Mouse (Mus musculus) lung, embryonic 14.5 days (tissue): Measurements from ENCODE around the gene Kcnmb4. TPM values are rescaled to one million over a fixed set of nuclear protein-coding genes. Genes with fewer than 3 reads are reported as not detected.

Source experiments
- ATAC-seq: fragments of 200-750 bp; cut with Nextera tagmentation; 2 replicates; pipeline ENCODE4 v1.8.0; 2017; ENCODE audit warnings: mild to moderate bottlenecking, moderate TSS enrichment, moderate library complexity; ENCODE audit not compliant: insufficient read depth
- DNase-seq: peaks from one replicate; pipeline ENCODE4 v3.0.0-alpha.2; 2015
- H3K27ac ChIP-seq: fragments of 300-500 bp; sonication (generic); 2 replicates; pipeline ENCODE4 v1.5.1; 2014; ENCODE audit warnings: low read depth, mild to moderate bottlenecking, moderate library complexity
- H3K27me3 ChIP-seq: fragments of 300-500 bp; sonication (generic); 2 replicates; pipeline ENCODE4 v1.6.1; 2014; ENCODE audit warnings: low read length, control low read depth; ENCODE audit not compliant: insufficient read depth
- H3K36me3 ChIP-seq: fragments of 300-500 bp; sonication (generic); 2 replicates; pipeline ENCODE4 v1.6.1; 2014; ENCODE audit warnings: control low read depth; ENCODE audit not compliant: insufficient read depth
- H3K4me1 ChIP-seq: fragments of 300-500 bp; sonication (generic); 2 replicates; pipeline ENCODE4 v1.6.1; 2014; ENCODE audit warnings: antibody characterized with exemption, control low read depth; ENCODE audit not compliant: insufficient read depth
- H3K4me2 ChIP-seq: fragments of 300-500 bp; sonication (generic); 2 replicates; pipeline ENCODE4 v1.6.1; 2014; ENCODE audit warnings: mild to moderate bottlenecking
- H3K4me3 ChIP-seq: fragments of 300-500 bp; sonication (generic); 2 replicates; pipeline ENCODE4 v1.5.1; 2014; ENCODE audit warnings: low read depth, low read length
- H3K9ac ChIP-seq: fragments of 300-500 bp; sonication (generic); 2 replicates; pipeline ENCODE4 v1.6.1; 2014
- H3K9me3 ChIP-seq: fragments of 300-500 bp; sonication (generic); 2 replicates; pipeline ENCODE4 v1.6.1; 2016; ENCODE audit warnings: low read depth, low read length, control low read depth
- CTCF ChIP-seq: IDR thresholded peaks from 2 replicates; pipeline ENCODE4 v1.5.1; 2016; ENCODE audit warnings: antibody characterized with exemption, low read depth
- WGBS: fragments of 180-500 bp; shearing (Covaris S2); extraction: QIAGEN DNeasy Blood & Tissue Kit; methylation state at CpG from one replicate; pipeline ENCODE4 v1.1.7; 2014; 5-methylcytosine and 5-hydroxymethylcytosine counted together
- polyA plus RNA-seq: library from polyadenylated mRNA; unstranded; fragments of >200 nt; fragmentation: Nextera tagmentation; extraction: Ambion mirVana; gene quantifications from 2 replicates; pipeline ENCODE4 v1.2.1, GENCODE M21; 2014

Gene Kcnmb4
- polyA plus RNA-seq, 1 experiment from 2014 or later: 4.6 TPM

DNA sequence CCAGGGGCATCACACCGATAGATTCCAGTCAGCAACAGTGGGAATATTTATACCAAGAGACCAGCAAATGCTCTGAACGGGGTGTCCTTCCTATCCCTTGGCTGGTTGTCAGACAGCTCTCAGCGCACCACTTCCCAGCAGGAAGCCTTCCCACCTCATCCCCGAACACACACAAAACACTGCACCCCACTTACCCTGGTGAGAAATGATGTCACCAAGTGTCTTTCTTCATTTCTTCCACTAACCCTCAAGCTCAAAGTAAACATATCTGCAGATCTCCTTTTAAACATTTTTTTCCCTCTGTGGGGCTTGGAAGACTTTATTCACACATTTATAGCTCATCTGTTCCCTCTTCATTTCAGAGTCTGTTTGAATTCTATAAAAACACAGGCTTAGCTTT lies 70.0 kb downstream of the Kcnmb4 start:
- 33% methylated on average over 4 of the region's 4 CpGs for WGBS
- Histone ChIP-seq H3K27ac (no peak overlapping the region), H3K9me3 (no peaks in the 10 kb centered on the region), H3K27me3 (no peaks in the 10 kb centered on the region), H3K4me3 (no peak overlapping the region), H3K4me2 (no peak overlapping the region), H3K9ac (no peak overlapping the region), H3K4me1 (no peaks in the 10 kb centered on the region), H3K36me3 (no peaks in the 10 kb centered on the region)
- DNase-seq (no peak), ATAC-seq (no peak)
- no peak for TF ChIP-seq CTCF

- H3K36me3 ChIP-seq: no peaks in the 10 kb centered on the region
- DNase-seq (peak; percentile 23), ATAC-seq (peak; percentile 38; the same call in 1 of the 2 replicates)
- H3K9ac ChIP-seq: no peak overlapping the region
- TF ChIP-seq CTCF: no peak
- H3K27me3 ChIP-seq: no peaks in the 10 kb centered on the region
- H3K4me1 ChIP-seq: no peaks in the 10 kb centered on the region
- no peak overlapping the region for H3K27ac ChIP-seq
- no peaks in the 10 kb centered on the region for H3K9me3 ChIP-seq
- H3K4me3 ChIP-seq: no peak overlapping the region
- WGBS: 47% methylated on average over 6 of the region's 6 CpGs
- H3K4me2 ChIP-seq: no peak overlapping the region
Measured at GRCm38 (mm10) chr10:116402742-116403425, 70.8 kb downstream of the Kcnmb4 start.

GRCm38 (mm10) chr10:116397973-116398372 lies 75.7 kb downstream of the Kcnmb4 start:
- Histone ChIP-seq H3K9me3 (no peaks in the 10 kb centered on the region), H3K4me3 (no peak overlapping the region), H3K9ac (peak overlapping the region; percentile 26; the same call in 1 of the 2 replicates), H3K27me3 (no peaks in the 10 kb centered on the region), H3K4me2 (peak overlapping the region; percentile 52), H3K36me3 (no peaks in the 10 kb centered on the region), H3K4me1 (no peaks in the 10 kb centered on the region), H3K27ac (no peak overlapping the region)
- 42% methylated on average over 12 of the region's 12 CpGs for WGBS
- no peak for ATAC-seq
- DNase-seq: no peak
- no peak for TF ChIP-seq CTCF

- WGBS: 36% methylated on average over 14 of the region's 14 CpGs
- Histone ChIP-seq H3K36me3 (no peaks in the 10 kb centered on the region), H3K27ac (no peak overlapping the region), H3K4me1 (no peaks in the 10 kb centered on the region), H3K4me2 (peak overlapping the region; percentile 52), H3K9me3 (no peaks in the 10 kb centered on the region), H3K9ac (peak overlapping the region; percentile 26; the same call in 1 of the 2 replicates), H3K4me3 (no peak overlapping the region), H3K27me3 (no peaks in the 10 kb centered on the region)
- TF ChIP-seq CTCF: no peak
- DNase-seq (peak; percentile 21), ATAC-seq (peak; percentile 50; the same call in 1 of the 2 replicates)
Measured at GRCm38 (mm10) chr10:116397573-116397972, 76.1 kb downstream of the Kcnmb4 start.

GRCm38 (mm10) chr10:116396966-116397365 lies 76.7 kb downstream of the Kcnmb4 start:
- Histone ChIP-seq H3K4me3 (no peak overlapping the region), H3K4me1 (no peaks in the 10 kb centered on the region), H3K9me3 (no peaks in the 10 kb centered on the region), H3K4me2 (no peak overlapping the region), H3K27me3 (no peaks in the 10 kb centered on the region), H3K36me3 (no peaks in the 10 kb centered on the region), H3K9ac (no peak overlapping the region), H3K27ac (no peak overlapping the region)
- no peak for DNase-seq
- 84% methylated on average over 13 of the region's 13 CpGs for WGBS
- no peak for TF ChIP-seq CTCF
- no peak for ATAC-seq

DNA sequence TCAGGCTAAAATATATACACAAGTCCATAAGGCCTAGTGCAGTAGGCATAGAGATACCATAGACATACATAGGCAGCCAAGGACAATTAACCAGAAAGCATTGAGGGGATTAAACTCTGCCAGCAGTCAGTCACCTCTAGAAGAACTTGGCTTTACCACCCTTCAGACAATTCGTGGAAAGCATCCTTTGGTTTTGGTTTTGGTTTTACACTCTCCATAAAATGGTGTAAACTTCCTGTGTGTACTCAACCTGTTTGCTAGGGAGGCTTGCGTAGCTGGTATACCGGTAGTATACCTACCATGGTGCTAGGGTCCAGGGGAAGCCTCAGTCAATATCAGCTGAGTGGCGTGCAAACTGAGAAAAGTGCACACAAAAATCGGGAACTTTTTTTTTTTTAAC lies 77.4 kb downstream of the Kcnmb4 start:
- Histone ChIP-seq H3K4me1 (no peaks in the 10 kb centered on the region), H3K27me3 (no peaks in the 10 kb centered on the region), H3K4me3 (no peak overlapping the region), H3K27ac (no peak overlapping the region), H3K9me3 (no peaks in the 10 kb centered on the region), H3K9ac (no peak overlapping the region), H3K4me2 (no peak overlapping the region), H3K36me3 (no peaks in the 10 kb centered on the region)
- WGBS: 72% methylated on average over 5 of the region's 5 CpGs
- no peak for TF ChIP-seq CTCF
- ATAC-seq: no peak
- no peak for DNase-seq

- no peak overlapping the region for H3K9ac ChIP-seq
- H3K27ac ChIP-seq: no peak overlapping the region
- no peaks in the 10 kb centered on the region for H3K36me3 ChIP-seq
- H3K4me2 ChIP-seq: no peak overlapping the region
- H3K4me1 ChIP-seq: no peaks in the 10 kb centered on the region
- H3K9me3 ChIP-seq: no peaks in the 10 kb centered on the region
- H3K4me3 ChIP-seq: no peak overlapping the region
- WGBS: 37% methylated on average over 4 of the region's 4 CpGs
- ATAC-seq (0 out of 2 replicates have a peak, but pooled peaks have one; percentile 44), DNase-seq (peak; percentile 20)
- H3K27me3 ChIP-seq: no peaks in the 10 kb centered on the region
- no peak for TF ChIP-seq CTCF
Measured at GRCm38 (mm10) chr10:116394585-116394984, 79.1 kb downstream of the Kcnmb4 start.
